Mouse (Mus musculus) adrenal gland, adult 18-20 months (tissue): Measurements from ENCODE around the gene Utp3. TPM values are rescaled to one million over a fixed set of nuclear protein-coding genes. Genes with fewer than 3 reads are reported as not detected.

Source experiments
- DNase-seq, 2 experiments: peaks; one replicate each; pipeline ENCODE4 v3.0.0; 2021 to 2022; ENCODE audit warnings: low spot score in 2 of 2
- total RNA-seq, 2 experiments: library from RNA; stranded (reverse); gene quantifications; 1 replicate in 1 of 2; 2 replicates in 1 of 2; pipeline ENCODE4 v1.2.3; 2021

Utp3 gene
- total RNA-seq, 2 experiments from 2014 or later = 31.4 to 39.5 TPM

GRCm38 (mm10) chr5:88566034-88566841 lies 12.0 kb downstream of the Utp3 start:
- no peak for DNase-seq

GRCm38 (mm10) chr5:88569541-88569940 lies 15.3 kb downstream of the Utp3 start:
- DNase-seq = no peak

GRCm38 (mm10) chr5:88574829-88575228 lies 20.6 kb downstream of the Utp3 start:
- DNase-seq = no peak

- no peak for DNase-seq
These were observed 21.5 kb downstream of the Utp3 start for GRCm38 (mm10) chr5:88575506-88576338.

- DNase-seq = no peak
These were observed 26.4 kb downstream of the Utp3 start for GRCm38 (mm10) chr5:88580681-88581080.

- no peak for DNase-seq
These were observed 27.1 kb downstream of the Utp3 start for GRCm38 (mm10) chr5:88581343-88581742.

- DNase-seq = no peak
These were observed 29.2 kb downstream of the Utp3 start for GRCm38 (mm10) chr5:88583271-88584031.

- no peak for DNase-seq
These were observed 29.8 kb downstream of the Utp3 start for GRCm38 (mm10) chr5:88584061-88584460.

- DNase-seq = no peak
These were observed 32.3 kb downstream of the Utp3 start for GRCm38 (mm10) chr5:88586407-88587174.

- DNase-seq = peak in 1 of 2 experiments; percentile 30
These were observed 33.1 kb downstream of the Utp3 start for GRCm38 (mm10) chr5:88587211-88587934.

- DNase-seq = no peak
These were observed 34.2 kb downstream of the Utp3 start for GRCm38 (mm10) chr5:88588481-88588880.

- no peak for DNase-seq
These were observed 39.3 kb downstream of the Utp3 start for GRCm38 (mm10) chr5:88593421-88594172.

- no peak for DNase-seq
These were observed 39.9 kb downstream of the Utp3 start for GRCm38 (mm10) chr5:88594173-88594569.

GRCm38 (mm10) chr5:88595537-88596455 lies 41.5 kb downstream of the Utp3 start:
- no peak for DNase-seq

- DNase-seq = no peak
These were observed 44.7 kb downstream of the Utp3 start for GRCm38 (mm10) chr5:88598961-88599360.

- no peak for DNase-seq
These were observed 47.8 kb downstream of the Utp3 start for GRCm38 (mm10) chr5:88602030-88602429.

GRCm38 (mm10) chr5:88602713-88603112 lies 48.5 kb downstream of the Utp3 start:
- no peak for DNase-seq

GRCm38 (mm10) chr5:88604046-88604445 lies 49.8 kb downstream of the Utp3 start:
- DNase-seq = no peak
